Mouse (Mus musculus): ENCODE measurements at regions not wholly inside any gene's neighbourhood (a gene's known extent, or its start where the extent isn't known, plus 50 kb on each side); places are given as distances from the start of the nearest gene placed in this dataset.

DNA sequence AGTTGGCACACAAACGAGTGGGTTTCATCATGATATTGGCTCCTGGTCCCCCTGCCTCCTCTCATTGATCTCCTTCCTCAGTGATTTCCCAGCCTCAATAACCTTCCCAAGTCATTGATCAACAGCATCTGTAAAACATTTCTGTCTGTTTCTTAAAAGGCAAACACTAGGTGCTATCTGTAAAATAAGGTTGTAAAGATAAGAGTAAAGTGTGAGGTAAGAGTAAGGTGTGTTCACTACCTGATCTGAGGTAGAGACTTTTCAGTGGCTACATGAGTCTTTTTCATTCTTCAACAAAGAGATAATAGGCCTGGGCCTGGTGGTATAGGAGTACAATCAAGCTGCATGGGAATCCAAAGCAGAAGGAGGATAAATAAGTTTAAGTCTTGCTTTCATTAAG, 55.7 kb downstream of the Plk2 start:
- WGBS = 44% methylated on average over 1 of the region's 1 CpGs

GRCm38 (mm10) chr13:110452009-110452525, 57.2 kb downstream of the Plk2 start:
- 25% methylated on average over 6 of the region's 6 CpGs for WGBS
- H3K36me3 ChIP-seq (replicated peaks) = no peaks in the 10 kb centered on the region
- H3K4me3 ChIP-seq = no peak overlapping the region
- ATAC-seq (replicated peaks) = no peak
- 0 out of 2 replicates have a peak, but pooled peaks cover 3% of the 10 kb centered on the region for H3K27me3 ChIP-seq (replicated peaks)
- no peaks in the 10 kb centered on the region for H3K9me3 ChIP-seq
- no peaks in the 10 kb centered on the region for H3K4me1 ChIP-seq
- no peak overlapping the region for H3K27ac ChIP-seq
- no peak overlapping the region for H3K9ac ChIP-seq
- no peak overlapping the region for H3K4me2 ChIP-seq

More for the DNA sequence above, 55.7 kb downstream of the Plk2 start:
- Histone ChIP-seq H3K27me3 (replicated peaks) (0 out of 2 replicates have a peak, but pooled peaks cover 3% of the 10 kb centered on the region), H3K4me3 (no peak overlapping the region), H3K4me2 (no peak overlapping the region), H3K36me3 (replicated peaks) (no peaks in the 10 kb centered on the region), H3K9ac (no peak overlapping the region), H3K27ac (no peak overlapping the region), H3K4me1 (no peaks in the 10 kb centered on the region), H3K9me3 (no peaks in the 10 kb centered on the region)
- ATAC-seq (replicated peaks) = no peak

DNA sequence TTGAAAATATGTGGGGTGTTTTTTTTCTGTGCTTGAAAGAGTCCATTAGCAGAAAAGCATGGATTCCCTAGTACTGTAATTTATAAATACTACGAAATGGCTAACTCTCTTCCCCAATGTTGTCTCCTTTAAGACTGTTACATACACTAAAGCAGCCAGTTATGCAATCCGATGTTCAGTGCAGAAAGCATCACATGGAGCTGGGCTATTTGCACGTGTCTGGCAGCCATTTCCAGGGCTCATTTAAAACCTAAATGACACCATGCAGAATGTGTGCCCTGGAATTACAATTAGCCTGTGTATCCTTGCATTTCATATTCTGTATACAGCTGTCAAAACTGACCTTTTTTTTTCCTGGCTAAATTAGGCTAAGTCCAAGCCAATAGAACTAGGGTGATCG, 60.2 kb downstream of the Plk2 start:
- H3K4me2 ChIP-seq = no peak overlapping the region
- 0 out of 2 replicates have a peak, but pooled peaks have one; percentile 48 for ATAC-seq (replicated peaks)
- H3K36me3 ChIP-seq (replicated peaks) = no peaks in the 10 kb centered on the region
- no peak overlapping the region for H3K4me3 ChIP-seq
- H3K27ac ChIP-seq = no peak overlapping the region
- 64% methylated on average over 4 of the region's 4 CpGs for WGBS
- H3K27me3 ChIP-seq (replicated peaks) = no peaks in the 10 kb centered on the region
- H3K9ac ChIP-seq = no peak overlapping the region
- no peaks in the 10 kb centered on the region for H3K4me1 ChIP-seq
- H3K9me3 ChIP-seq = no peaks in the 10 kb centered on the region

DNA sequence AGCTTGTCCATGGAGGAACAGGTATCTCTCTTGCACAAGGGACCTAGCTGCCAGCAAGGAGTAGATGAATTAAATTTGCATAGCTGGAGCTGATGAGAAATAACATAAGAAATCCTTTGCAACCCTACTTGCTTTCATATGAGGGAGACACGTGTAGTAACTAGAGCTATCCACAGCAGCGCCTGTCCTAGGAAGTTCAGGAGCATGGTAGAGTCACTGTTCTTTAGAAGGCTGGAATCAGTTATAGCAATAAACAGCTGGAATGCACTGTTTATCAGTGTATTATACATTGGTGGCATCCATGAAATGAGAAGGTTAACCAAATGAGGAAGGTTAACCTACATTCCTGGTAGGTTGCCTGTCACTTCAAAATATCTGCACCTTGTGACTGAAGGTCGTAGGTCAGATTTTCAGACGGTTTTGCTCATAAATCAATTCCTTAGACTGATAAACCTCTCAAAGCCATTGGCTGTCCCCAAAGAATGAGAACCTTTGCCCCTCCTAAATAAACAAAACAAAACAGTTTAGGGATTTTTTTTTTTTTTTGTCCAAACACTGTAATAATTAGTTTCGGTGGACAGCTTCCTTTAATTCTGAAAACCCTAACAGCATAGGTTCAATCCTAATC, 60.8 kb downstream of the Plk2 start:
- 85% methylated on average over 5 of the region's 5 CpGs for WGBS
- H3K9ac ChIP-seq = no peak overlapping the region
- H3K36me3 ChIP-seq (replicated peaks) = no peaks in the 10 kb centered on the region
- no peaks in the 10 kb centered on the region for H3K9me3 ChIP-seq
- no peak for ATAC-seq (replicated peaks)
- no peaks in the 10 kb centered on the region for H3K27me3 ChIP-seq (replicated peaks)
- H3K4me1 ChIP-seq = no peaks in the 10 kb centered on the region
- H3K27ac ChIP-seq = no peak overlapping the region
- no peak overlapping the region for H3K4me2 ChIP-seq
- no peak overlapping the region for H3K4me3 ChIP-seq

DNA sequence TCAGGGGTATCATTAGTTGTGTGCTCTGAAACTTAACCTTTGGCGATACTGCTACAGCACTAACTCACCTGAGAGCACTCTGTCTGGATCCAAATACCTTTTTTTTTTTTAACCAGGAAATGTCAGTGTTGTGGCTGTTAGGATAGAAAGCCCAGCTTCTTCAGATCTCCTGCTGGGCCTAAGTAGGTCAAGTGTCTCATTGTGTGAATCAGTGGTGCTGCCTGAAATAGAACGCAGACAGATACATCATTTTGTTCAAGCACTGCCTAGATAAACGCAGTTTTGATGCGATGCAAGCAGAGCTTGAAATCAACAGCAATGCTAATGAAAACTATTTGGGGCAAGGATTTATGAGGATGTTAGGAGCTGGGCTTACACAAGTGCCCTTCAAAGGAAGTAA, 63.9 kb downstream of the Plk2 start:
- Histone ChIP-seq H3K4me2 (no peak overlapping the region), H3K4me1 (no peaks in the 10 kb centered on the region), H3K9ac (no peak overlapping the region), H3K9me3 (no peaks in the 10 kb centered on the region), H3K27ac (no peak overlapping the region), H3K27me3 (replicated peaks) (no peaks in the 10 kb centered on the region), H3K4me3 (no peak overlapping the region), H3K36me3 (replicated peaks) (no peaks in the 10 kb centered on the region)
- no peak for ATAC-seq (replicated peaks)
- 76% methylated on average over 4 of the region's 4 CpGs for WGBS

- Histone ChIP-seq H3K36me3 (replicated peaks) (no peaks in the 10 kb centered on the region), H3K9me3 (no peaks in the 10 kb centered on the region), H3K4me1 (no peaks in the 10 kb centered on the region), H3K4me3 (no peak overlapping the region), H3K27ac (no peak overlapping the region), H3K27me3 (replicated peaks) (no peaks in the 10 kb centered on the region), H3K4me2 (no peak overlapping the region), H3K9ac (no peak overlapping the region)
- WGBS = 50% methylated on average over 13 of the region's 13 CpGs
- ATAC-seq (replicated peaks) = no peak
Observed at GRCm38 (mm10) chr13:110461581-110461980, 66.7 kb downstream of the Plk2 start.

GRCm38 (mm10) chr13:110471526-110471925, 76.7 kb downstream of the Plk2 start:
- ATAC-seq (replicated peaks) = no peak
- WGBS = 57% methylated on average over 4 of the region's 4 CpGs
- H3K36me3 ChIP-seq (replicated peaks) = no peaks in the 10 kb centered on the region

DNA sequence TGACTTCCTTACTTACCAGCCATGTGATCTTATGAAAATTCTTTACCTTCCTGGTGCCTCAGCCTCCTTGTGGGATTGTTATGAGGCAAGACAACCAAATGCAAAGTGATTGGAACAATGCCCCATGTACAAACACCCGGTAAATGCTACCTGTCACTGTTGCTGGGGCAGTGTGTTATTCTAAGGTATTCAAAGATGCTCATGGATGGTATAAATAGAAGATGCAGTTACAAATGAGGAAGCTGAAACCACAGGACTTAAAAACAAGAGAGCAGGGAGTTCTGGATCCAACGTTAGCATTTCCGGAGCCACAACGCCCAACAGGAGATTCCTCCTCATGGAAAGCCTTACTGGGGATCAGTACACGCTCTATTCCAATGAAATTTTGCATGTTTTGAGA, 82.9 kb downstream of the Plk2 start:
- Histone ChIP-seq H3K9me3 (no peaks in the 10 kb centered on the region; the same call in 1 of the 2 replicates), H3K36me3 (replicated peaks) (no peaks in the 10 kb centered on the region), H3K27ac (no peak overlapping the region), H3K27me3 (replicated peaks) (no peaks in the 10 kb centered on the region), H3K4me2 (no peak overlapping the region), H3K9ac (no peak overlapping the region), H3K4me3 (no peak overlapping the region), H3K4me1 (no peaks in the 10 kb centered on the region)
- ATAC-seq (replicated peaks) = no peak
- 90% methylated on average over 5 of the region's 5 CpGs for WGBS

More at GRCm38 (mm10) chr13:110471526-110471925, 76.7 kb downstream of the Plk2 start:
- H3K27me3 ChIP-seq (replicated peaks) = no peaks in the 10 kb centered on the region
- no peak overlapping the region for H3K27ac ChIP-seq
- H3K4me2 ChIP-seq = no peak overlapping the region
- H3K9me3 ChIP-seq = no peaks in the 10 kb centered on the region; the same call in 1 of the 2 replicates
- H3K9ac ChIP-seq = no peak overlapping the region
- H3K4me1 ChIP-seq = no peaks in the 10 kb centered on the region
- no peak overlapping the region for H3K4me3 ChIP-seq

DNA sequence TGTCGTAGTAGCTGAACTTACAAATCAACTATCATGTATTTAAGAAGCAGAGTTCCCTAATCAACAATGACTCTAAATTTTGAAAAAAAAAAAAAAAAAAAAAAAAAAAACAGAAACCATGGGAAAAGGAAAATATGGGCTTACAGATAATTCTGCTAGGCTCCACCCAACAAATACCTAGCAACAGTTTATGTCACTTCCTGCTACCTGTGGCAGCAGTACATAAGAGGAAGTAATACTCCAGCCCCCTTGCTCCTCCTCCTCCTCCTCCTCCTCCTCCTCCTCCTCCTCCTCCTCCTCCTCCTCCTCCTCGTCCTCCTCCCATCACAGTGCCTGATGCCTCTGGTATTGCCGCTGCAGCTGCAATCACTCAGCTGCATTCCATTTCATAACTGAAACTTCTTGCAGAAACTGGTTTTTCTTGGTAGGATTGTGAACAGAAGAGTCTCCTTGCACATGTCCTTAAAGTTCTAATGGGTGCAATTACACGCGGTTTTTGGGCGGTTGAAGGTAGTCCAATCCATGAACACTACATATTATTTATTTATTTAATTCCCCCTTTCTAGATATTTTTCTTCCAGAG, 89.6 kb downstream of the Plk2 start:
- H3K9ac ChIP-seq = no peak overlapping the region
- H3K9me3 ChIP-seq = no peaks in the 10 kb centered on the region
- no peaks in the 10 kb centered on the region for H3K27me3 ChIP-seq (replicated peaks)
- no peak for ATAC-seq (replicated peaks)
- H3K4me3 ChIP-seq = no peak overlapping the region
- H3K27ac ChIP-seq = no peak overlapping the region
- H3K36me3 ChIP-seq (replicated peaks) = no peaks in the 10 kb centered on the region
- WGBS = 95% methylated on average over 5 of the region's 6 CpGs
- H3K4me1 ChIP-seq = no peaks in the 10 kb centered on the region
- H3K4me2 ChIP-seq = no peak overlapping the region

- 98% methylated on average over 1 of the region's 1 CpGs for whole genome bisulfite sequencing
- H3K27me3 ChIP-seq (replicated peaks) = no peaks in the 10 kb centered on the region
- ATAC-seq (replicated peaks) = no peak
- H3K4me2 ChIP-seq = no peak overlapping the region
- H3K4me1 ChIP-seq = no peaks in the 10 kb centered on the region
- no peak overlapping the region for H3K9ac ChIP-seq
- H3K9me3 ChIP-seq = no peaks in the 10 kb centered on the region
- no peaks in the 10 kb centered on the region for H3K36me3 ChIP-seq (replicated peaks)
- H3K4me3 ChIP-seq = no peak overlapping the region
- H3K27ac ChIP-seq = no peak overlapping the region
Observed at GRCm38 (mm10) chr13:110485515-110485914, 90.7 kb downstream of the Plk2 start.

DNA sequence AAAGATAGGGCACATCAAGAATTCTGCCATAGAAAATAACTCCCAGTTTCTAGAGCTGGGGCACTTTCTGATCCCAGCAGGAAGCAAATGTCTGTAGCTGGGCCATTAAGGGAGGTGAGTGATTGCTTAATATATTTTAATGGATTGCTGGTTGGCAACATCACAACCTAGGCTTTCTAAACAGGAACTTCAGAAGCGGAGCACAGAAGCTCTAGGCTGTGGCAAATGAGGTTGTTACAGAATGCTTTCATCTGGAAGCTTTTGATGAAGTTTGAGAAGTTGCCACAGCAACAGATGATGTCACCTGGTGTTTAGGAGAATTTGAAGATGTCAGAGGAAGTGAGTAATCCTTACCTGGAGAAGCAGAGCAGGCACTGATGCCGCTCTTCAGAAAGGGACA, 95.3 kb downstream of the Plk2 start:
- H3K36me3 ChIP-seq (replicated peaks) = no peaks in the 10 kb centered on the region
- WGBS = 81% methylated on average over 2 of the region's 2 CpGs
- H3K4me3 ChIP-seq = no peak overlapping the region
- no peaks in the 10 kb centered on the region for H3K27me3 ChIP-seq (replicated peaks)
- no peak overlapping the region for H3K27ac ChIP-seq
- H3K4me2 ChIP-seq = no peak overlapping the region
- no peaks in the 10 kb centered on the region for H3K9me3 ChIP-seq
- H3K9ac ChIP-seq = no peak overlapping the region
- ATAC-seq (replicated peaks) = no peak
- H3K4me1 ChIP-seq = peaks cover 12% of the 10 kb centered on the region

- no peak overlapping the region for H3K9ac ChIP-seq
- peak; percentile 95 for ATAC-seq (replicated peaks)
- 22% methylated on average over 9 of the region's 9 CpGs for WGBS
Observed at GRCm38 (mm10) chr13:110492296-110493001, 97.6 kb downstream of the Plk2 start.

More at GRCm38 (mm10) chr13:110492296-110493001, 97.6 kb downstream of the Plk2 start:
- Histone ChIP-seq H3K4me1 (peaks cover 12% of the 10 kb centered on the region), H3K27me3 (replicated peaks) (no peaks in the 10 kb centered on the region), H3K4me2 (peak overlapping the region; percentile 31), H3K36me3 (replicated peaks) (no peaks in the 10 kb centered on the region), H3K27ac (peak overlapping the region; percentile 73), H3K4me3 (no peak overlapping the region), H3K9me3 (no peaks in the 10 kb centered on the region)
